Mouse (Mus musculus) erythroid progenitor cell, adult 5-6 weeks (primary cell): ENCODE data around the gene Tlr5. TPM values are rescaled to one million over a fixed set of nuclear protein-coding genes. Genes with fewer than 3 reads are reported as not detected.
A peak's percentile ranks its signal among the peaks of the same experiment; 100 is the strongest.

Source experiments
- ATAC-seq: replicated peaks from 2 replicates; pipeline ENCODE4 v1.8.0; 2016; ENCODE audit warnings: moderate number of reproducible peaks, mild to moderate bottlenecking, moderate TSS enrichment, inconsistent platforms; ENCODE audit not compliant: poor library complexity, low FRiP score, severe bottlenecking
- total RNA-seq, 2 experiments: library from RNA; stranded (forward) in 1 of 2; stranded (reverse) in 1 of 2; fragments of 150-400 nt in 1 of 2; fragments of 186-747, 209-891 nt in 1 of 2; gene quantifications; 2 replicates each; pipeline versions ENCODE4 v1.2.3 to v1.2.4; 2015 to 2017; ENCODE audit warnings: low replicate concordance in 2 of 2

The Tlr5 gene
- total RNA-seq, 2 experiments from 2014 or later, result not detected

- ATAC-seq, result no peak
Measured at GRCm38 (mm10) chr1:182951298-182951697, 3.3 kb upstream of the Tlr5 start.

DNA sequence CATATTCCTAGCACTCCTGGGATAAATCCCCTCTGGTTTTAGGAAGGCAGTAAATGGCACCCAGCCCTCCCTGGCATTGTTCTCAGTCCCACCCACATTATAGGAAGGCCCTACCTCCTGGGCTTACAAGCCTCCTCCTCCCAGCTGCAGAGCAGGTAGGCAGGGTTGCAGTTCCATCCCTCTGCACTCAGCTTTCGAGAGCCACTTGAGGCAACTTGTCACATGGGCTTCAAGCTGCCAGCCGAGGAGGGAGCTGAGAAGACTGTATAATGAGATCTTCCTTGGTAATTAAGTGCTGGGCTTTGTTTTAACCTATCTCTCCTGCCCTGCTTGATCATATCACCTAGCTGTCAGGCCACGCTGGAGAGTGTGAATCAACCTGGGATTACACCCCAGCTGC is 1.4 kb upstream of the Tlr5 start:
- no peak for ATAC-seq

DNA sequence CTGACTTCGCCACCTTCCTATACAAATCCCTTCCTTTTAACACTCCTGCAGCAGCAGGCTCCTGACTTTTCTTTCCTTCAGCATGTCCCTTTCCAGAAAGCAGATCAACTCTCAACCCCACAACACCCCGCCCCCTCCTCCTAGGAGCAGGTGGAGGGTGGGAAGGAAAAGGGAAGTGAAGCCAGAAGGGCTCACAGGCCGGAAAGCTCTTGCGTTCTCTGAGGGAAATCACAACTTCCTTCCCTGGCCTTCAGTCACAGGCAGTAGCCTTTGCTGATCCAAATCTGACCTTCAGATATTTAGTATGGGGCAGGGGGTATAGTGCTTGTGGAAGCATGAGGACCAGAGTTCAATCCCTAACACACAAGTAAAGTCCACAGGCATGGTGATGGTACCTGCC is 921 bp upstream of the Tlr5 start:
- ATAC-seq, result no peak

DNA sequence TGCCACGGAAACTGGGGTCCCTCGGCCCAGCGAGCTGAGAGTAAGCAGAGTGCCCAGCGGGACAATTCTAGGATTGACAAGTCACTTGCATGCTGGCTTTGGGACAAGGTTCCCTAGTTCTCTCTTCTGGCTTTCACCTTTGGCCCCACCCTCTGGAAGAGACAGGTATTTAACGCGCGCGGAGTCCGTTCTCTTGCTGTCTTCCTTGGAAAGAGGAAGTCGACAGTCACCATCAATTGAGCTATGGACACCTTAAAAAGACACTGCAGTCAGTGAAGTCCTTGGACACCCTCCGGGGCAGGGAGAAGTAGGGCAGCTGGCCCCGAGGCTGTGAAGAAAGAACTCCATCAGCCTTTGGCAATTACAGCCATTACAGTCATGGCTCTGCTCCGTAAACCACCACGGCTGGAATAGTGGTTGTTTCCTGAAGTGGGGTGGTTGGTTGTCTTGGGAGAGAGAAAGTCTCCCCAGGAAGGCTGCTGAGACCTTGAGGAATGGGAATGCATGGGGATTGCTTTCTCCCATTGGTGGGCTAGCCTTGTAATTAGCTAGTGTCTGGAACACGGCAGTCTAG is 546 bp downstream of the Tlr5 start:
- ATAC-seq, result no peak

DNA sequence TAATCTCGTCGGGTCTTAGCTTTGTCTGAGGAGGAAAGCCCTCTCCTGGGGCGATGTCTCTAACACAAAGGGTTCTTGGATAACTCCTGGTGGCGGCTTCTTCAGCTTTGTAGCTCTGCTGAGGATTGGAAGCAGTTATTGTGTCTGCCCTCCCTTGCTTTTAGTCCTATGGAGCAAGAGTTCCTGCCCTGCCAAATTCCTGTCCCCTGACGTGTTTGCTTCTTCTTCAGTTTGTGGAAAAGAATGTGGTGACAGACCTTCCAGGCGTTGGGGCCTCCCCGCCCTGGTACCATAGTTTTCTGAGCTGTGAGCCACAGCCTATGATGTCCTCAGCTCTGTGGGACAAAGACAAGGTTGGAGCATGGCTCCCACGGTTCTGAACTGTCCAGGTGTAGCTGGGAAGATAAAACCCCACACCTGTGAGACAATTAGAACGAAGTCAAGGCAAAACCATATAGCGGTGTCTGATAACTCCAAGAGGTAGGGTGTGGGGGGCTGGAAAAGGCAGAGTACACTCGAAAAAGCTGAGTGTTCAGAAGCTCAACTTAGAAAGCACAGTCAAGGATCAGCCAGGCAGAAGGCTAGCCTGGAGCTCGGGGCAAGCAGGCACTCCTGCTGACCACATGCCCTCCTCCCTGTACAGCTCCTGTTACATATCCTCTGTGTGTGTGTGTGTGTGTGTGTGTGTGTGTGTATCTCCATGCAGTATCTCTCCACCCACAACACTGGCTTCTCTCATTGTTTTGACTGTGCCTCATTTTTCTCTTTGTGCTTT is 1.8 kb downstream of the Tlr5 start:
- no peak for ATAC-seq

DNA sequence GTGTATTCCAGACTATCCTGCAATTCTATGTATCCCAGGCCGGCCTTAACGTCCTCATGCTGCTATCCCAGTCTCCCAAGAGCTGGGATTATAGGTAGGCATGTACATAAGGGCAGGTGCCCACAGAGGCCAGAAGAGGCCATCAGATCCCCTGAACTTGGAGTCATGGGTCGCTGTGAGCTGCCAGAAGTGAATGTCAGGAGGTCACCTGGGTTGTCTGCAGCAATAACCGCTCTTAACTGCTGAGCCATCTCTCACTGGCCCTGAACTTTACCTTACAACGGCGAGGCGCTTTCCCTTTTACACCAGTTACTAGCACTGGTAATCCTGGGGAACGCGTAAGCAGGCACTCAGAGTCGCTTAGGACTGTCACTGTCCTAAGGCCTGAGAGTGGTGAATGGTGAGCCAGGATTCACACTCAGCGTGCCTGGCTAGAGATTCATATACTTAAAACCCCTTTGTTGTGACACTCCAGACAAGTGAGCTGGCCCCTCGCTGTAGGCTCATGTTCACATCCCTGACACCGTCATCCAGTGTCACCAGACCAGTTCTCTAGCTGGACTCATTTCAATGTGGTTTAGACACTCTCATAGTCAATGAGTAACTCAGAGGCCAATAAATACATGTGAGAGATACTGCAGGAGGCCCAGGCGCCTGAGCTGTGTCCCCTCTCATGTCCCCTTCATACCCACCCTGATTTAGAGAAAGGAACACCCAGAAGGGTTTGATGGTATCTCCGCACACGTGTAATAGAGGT is 2.6 kb downstream of the Tlr5 start:
- no peak for ATAC-seq

- no peak for ATAC-seq
Measured at GRCm38 (mm10) chr1:182957826-182958544, 3.4 kb downstream of the Tlr5 start.

DNA sequence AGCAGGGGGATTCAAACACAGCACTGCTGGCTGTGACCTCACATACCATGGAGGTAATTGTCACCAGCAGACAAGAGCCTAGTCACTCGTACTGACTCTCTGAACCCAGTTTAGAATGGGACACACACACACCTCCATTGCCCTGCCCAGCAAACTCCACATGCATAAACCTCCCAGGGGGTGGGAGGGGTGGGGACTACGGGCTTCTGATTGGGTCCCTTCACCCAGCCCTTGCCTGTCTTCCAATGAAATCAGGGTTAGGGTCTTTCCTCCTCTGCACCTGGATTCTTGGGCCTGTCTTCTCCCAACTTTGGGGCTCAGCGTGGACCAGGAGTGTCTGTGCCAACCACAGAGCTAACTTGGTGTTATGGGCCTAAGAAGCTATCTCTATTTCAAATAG is 4.2 kb downstream of the Tlr5 start:
- no peak for ATAC-seq

- ATAC-seq, result no peak
Measured at GRCm38 (mm10) chr1:182959251-182959691, 4.7 kb downstream of the Tlr5 start.

- ATAC-seq, result peak; percentile 51; the same call in 1 of the 2 replicates
Measured at GRCm38 (mm10) chr1:182959811-182960455, 5.3 kb downstream of the Tlr5 start.

- ATAC-seq, result no peak
Measured at GRCm38 (mm10) chr1:182961076-182961475, 6.5 kb downstream of the Tlr5 start.

DNA sequence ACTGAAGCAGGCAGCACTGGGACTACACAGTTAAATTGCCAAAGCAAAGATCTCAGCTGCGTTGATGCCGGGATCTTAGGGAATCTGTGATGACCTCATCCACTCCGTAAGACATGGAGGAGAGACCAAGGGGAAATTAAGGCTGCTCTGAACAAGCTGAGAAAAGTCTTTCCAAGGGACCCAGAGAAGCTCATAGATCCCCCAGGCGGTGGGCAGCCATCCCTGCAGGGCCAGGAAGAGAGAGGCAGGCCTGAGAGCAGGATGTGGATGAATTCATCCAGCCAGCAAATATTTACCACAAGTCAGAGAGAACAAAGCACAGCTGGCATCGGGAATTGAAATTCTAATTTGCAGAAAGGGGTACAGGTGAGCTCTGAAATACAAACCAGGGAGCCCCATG is 8.7 kb downstream of the Tlr5 start:
- ATAC-seq, result no peak

DNA sequence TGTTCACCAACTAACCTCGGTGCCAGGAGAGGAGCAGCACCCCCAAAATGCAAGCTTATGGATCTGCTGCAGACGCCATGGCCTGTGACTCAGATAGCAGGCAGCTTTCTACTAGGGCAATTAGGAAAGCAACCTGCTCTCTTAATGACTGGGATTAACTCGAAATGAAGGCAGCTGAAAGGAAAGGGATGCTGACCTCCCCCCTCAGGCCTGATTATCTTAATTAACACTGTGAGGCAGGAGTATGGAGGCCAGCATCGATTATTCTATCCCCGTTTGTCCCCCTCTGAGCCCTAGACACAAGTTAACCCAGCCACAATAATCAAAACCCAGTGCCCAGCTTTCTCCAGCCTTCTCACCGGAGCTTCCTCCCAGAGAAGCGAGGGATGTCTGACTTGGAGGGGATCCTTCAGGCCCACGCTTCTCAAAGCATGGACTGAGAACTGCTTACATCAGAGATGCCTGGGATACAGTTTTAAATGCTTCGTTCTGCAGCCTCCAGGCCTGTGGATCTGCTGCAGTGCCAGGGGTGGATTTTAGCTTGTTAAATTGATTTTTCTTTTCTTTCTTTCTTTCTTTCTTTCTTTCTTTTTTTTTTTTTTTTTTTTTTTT is 10.4 kb downstream of the Tlr5 start:
- no peak for ATAC-seq

DNA sequence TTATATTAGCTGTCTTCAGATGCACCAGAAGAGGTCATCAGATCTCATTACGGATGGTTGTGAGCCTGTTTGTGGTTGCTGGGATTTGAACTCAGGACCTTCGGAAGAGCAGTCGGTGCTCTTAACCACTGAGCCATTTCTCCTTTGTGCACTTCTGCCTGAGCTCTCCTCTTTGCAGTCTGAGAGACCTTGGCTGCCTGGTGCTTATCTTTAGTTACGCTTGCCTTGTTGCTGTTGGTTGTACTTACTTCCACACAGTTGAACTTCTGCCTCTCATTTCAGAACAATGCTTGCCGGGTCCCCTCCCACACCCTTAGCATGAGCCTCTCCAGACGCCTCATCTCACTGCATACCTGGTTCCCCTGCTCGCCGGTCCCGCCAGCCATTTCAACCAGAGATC is 14.1 kb downstream of the Tlr5 start:
- ATAC-seq, result no peak

GRCm38 (mm10) chr1:182972240-182972639 is 17.7 kb downstream of the Tlr5 start:
- ATAC-seq, result no peak

- no peak for ATAC-seq
Measured at GRCm38 (mm10) chr1:182974826-182975225, 20.2 kb downstream of the Tlr5 start.

DNA sequence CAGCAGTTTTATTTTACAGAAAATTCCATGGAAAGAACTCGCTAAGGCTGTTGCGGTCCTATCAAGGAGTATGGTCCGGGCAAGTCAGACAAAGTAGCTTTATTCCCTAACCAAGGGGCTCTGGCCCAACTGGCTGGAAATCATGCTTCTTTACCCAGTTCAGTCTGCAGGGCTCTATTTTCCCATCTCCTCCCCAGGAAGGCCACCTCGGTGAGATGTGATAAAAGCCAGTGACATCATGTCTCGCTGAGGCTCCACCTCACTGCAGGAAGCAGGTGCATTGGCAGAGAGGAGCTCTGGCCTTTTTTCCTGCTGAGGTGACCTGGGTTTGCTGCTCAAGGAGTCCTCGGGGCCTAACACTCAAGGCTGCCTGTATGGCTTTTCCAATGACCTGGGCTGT is 26.1 kb downstream of the Tlr5 start:
- no peak for ATAC-seq

DNA sequence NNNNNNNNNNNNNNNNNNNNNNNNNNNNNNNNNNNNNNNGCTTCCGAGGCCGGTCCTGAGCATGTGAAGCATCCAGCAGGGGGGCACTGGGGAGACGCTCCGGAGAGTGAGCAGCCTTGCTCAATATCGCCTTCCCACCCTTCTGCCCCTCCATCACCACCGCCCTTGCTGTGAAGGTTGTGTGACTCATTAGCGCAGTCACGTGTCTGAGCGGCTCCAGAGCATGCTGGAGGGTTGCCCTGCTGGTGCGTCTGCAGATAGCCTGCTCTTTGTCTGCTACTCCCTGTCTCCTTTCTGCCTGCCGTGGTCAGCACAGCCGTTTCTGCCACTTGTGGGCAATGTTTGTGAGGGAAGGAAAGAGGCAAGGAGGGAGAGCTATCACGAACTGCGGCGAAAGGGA is 28.4 kb downstream of the Tlr5 start:
- ATAC-seq, result no peak

GRCm38 (mm10) chr1:182983496-182984127 is 29.0 kb downstream of the Tlr5 start:
- ATAC-seq, result no peak
